Mouse (Mus musculus) layer of hippocampus, adult 11-12 months (tissue): ENCODE data around the gene Plcg1.
A peak's percentile ranks its signal among the peaks of the same experiment; 100 is the strongest.

Experiments
- DNase-seq: peaks from one replicate; pipeline ENCODE4 v3.0.0; 2022; ENCODE audit warnings: low spot score

Plcg1 gene

GRCm38 (mm10) chr2:160735706-160736310 lies 4.7 kb downstream of the Plcg1 start:
- DNase-seq, result no peak

DNA sequence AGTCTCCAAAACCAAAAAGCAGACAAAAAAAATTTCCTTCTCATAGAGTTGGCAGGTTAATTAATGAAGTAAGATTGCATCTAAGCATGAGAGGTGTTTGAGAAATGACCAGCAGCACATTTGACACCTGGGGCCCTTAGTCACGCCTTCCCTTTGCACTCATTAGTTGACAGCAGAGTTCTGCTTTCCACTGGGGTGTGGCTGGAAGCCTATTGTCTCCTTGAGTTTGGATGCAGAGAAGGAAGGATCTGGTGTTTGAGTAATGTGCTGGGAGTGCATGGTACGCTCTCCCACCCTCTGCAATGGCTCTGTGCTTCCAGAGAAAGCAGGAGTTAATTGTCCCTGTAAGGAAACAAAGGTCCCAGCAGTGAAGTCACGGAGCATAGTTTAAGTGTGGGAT lies 5.4 kb downstream of the Plcg1 start:
- no peak for DNase-seq

DNA sequence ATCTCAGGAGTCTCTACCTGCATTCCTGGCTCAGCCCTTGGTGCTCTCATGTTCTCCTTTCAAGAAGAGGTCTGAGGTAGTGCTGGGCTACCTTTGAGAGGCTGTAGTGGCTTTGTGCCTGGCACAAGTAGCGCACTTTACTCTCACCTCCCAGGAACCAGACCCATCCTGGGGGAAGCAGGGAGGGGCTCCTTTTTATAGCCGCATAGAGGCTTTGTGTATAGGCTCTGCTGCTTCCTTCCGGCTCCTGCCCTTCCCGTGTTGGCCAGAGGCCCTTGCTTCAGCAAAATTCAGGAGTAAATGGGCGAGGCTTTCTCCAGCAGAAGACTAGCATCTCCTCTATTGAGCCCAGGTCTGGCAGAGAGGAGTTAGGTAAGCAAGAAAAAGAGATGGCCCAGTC lies 7.3 kb downstream of the Plcg1 start:
- DNase-seq, result no peak

GRCm38 (mm10) chr2:160739647-160740356 lies 8.7 kb downstream of the Plcg1 start:
- DNase-seq, result no peak

DNA sequence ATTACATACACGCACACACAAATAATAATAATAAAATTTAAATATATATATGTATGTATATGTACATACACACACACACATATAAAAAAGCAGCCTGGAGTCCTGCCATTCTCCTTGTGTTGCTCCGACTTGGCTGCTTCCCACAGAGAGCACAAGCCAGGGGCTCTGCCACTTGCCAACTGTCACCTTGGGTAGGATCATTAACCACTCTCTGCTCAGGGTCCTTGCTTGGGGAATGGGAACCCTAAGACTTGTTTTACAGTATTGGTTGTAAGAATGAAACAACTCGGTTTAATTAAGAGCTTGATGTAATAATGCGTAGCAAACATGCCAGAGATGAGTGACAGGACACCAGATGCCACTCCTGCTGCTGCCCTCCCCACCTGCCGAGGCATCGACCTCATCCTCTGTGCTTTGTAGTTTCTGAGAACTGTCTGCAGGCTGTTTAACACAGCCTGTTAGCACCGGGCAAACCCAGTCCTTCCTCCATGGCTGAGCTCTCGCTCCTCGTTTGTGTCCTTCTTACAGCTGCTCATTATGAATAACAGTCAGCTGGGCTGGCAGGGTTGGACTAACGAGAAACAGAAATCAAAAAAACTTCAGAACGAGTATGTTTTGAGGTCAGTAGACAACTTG lies 9.5 kb downstream of the Plcg1 start:
- DNase-seq, result no peak

DNA sequence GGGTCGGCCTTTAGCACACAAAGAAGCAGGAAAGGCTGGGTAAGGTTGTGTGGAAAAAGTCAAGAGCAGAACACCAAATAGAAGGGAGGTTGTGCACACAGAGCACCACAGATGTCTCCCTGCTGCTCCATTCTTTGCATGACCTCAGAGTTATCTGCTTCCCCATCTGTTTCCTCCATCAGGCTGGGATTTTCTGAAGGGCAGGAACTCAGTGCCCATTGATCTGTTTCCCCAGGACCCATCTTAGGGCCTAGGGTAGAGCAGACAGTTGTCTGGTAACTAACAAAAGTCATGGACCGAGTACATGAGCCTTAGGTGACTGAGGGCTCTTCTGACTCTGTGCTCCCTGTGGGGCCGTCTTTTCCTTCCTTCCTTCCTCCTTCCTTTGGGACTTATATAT lies 10.5 kb downstream of the Plcg1 start:
- no peak for DNase-seq

DNA sequence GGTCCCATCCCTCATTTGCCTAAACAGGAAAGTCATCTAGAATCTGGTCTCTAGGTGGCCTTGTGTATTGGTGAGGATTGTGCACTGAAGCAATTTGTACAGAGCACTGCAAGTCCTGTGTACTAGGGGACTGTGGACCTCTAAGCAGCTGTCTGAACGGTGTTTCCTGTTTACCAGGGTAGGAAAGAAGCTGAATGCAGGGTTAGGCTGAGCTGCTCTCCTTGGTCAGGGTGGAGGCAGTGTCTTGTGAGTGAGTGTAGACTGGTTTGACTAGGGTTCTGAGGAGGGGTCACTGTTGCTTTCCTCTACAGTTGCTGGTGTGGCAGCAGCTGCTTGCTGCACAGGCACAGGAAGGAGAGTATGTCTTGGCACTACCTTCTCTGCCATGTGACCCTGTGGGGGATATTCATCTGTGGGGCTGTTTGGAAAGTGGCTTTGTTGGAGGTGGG lies 11.1 kb downstream of the Plcg1 start:
- DNase-seq, result no peak

DNA sequence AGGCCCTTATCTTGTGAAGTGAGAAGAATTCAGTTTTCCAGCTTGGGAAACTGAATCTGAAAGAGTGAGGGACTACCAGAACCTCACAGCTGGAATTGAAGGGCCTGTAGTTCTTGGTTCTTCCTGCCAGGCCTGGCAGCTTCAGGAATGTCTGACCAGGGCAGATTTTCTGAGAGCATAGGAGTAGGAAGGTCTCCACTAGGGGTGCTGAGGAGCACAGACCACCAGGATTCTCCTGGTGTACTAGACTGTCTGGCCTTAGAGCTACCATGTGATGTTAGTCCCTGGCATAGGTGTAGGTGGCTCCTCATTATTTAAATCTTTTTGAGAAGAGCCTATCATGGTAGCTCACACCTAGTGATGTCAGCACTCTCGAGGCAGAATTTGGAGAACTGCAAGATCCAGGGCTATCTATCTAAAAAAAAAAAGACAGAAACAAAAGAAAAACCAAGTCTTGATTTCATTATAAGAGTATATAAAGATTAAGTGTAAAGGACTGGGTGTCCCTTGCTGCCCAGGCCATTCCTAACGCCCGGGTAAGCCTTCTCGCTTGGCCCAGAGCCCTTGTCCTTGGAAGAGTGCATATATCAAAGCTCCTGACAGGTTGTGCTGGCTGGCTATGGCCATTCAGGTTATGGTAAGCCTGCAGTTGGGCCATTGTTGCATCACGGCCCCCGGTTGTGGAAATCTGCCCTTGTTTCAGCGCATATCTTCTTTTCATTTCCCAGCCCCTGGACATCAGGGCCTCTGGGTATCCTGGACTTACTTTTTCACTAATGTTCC lies 13.1 kb downstream of the Plcg1 start:
- DNase-seq, result peak; percentile 69

DNA sequence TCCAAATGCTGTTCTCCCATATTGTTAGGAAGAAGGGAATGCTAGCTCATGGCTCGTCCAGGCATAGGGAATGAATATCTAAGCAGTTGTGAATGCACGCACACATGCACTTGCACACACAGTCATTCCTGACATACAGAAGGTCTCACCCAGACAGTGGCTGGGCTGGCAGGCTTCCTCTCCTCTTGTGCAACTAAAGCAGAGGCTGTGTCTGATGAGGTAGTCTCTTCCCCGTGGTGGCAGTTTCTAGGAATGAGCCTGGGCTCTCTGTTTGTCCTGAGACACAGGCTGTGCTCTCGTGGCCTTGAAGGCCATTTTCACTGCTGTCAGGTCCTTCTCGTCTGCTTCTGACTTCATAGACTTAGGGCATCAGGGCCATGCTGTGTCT lies 13.7 kb downstream of the Plcg1 start:
- no peak for DNase-seq

- DNase-seq, result no peak
These were observed 14.4 kb downstream of the Plcg1 start for GRCm38 (mm10) chr2:160745497-160745896.

- no peak for DNase-seq
These were observed 15.5 kb downstream of the Plcg1 start for GRCm38 (mm10) chr2:160746637-160747036.

DNA sequence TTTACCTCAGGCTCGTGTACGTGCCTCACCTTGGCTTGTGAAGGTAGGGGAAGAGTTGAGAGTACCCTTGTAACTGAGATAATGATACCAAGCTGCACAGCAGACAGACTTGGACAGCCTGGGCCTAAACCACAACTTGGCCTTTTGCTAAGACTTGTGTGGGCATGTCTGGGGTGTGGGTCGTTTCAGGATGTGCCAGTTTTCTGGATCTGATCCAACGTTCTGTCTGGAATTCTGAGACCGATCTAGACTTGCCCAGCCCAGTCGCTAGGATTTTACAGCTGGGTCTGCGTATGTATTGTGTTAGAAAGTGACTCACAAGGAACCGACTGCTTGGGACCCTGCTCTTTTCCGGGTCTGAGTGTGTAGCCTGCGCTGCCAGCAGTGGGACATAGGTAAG lies 16.0 kb downstream of the Plcg1 start:
- no peak for DNase-seq

DNA sequence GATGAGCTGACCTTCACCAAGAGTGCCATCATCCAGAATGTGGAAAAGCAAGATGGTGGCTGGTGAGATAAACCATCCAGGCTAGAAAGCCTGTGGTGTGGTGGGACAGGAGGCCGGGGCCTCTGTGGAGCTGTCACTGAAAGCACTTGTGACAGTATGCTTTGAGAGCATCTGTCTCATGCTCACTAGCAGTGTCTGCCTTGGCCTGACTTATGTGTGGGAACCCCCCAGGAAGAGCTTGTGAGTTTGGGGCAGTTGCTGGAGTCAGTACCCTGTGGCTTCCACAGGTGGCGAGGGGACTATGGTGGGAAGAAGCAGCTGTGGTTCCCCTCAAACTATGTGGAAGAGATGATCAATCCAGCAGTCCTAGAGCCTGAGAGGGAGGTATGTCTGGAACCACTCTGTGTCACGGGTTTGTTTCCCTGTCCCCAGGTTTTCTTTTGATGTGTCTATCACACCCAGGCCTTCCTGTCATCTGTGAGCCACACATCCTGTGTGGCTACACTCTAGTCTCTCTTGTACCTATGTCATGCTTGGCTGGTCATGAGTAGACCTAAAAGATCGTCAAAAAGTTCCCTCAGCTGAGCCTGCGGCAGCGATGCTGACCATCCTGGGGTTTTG lies 25.6 kb downstream of the Plcg1 start:
- no peak for DNase-seq

DNA sequence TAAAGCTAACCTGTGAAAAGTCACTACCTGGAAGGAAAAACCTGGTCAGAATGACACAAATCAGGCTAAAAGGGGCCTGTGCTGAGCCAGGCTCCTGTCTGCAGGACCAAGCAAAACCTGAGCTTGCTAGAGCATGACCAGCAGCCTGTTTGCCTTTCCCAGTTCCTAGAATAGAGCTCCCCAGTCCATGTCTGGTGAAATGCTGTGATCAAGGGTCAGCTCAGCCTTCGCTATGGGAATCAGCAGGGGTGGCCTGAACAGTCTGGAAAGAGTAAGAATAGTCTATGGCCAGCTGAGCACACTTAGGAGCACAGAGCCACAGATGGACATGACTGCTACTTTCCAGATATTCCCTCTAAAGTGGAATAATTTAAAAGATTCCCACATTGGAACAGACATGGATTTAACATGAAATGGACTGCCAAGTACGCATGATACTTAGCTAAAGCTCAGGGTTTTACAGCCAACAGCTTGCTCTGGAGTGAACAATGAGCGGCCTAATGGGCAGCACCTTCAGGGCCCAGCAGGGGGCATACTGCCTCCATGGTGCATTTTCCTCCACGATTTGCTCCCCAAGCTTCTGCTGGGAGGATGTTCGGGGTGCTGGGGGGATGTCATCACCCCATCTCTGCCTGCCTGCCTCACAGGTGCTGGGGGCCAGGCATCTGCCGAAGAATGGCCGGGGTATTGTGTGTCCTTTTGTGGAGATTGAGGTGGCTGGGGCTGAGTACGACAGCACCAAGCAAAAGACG lies 29.5 kb downstream of the Plcg1 start:
- DNase-seq, result peak; percentile 76

DNA sequence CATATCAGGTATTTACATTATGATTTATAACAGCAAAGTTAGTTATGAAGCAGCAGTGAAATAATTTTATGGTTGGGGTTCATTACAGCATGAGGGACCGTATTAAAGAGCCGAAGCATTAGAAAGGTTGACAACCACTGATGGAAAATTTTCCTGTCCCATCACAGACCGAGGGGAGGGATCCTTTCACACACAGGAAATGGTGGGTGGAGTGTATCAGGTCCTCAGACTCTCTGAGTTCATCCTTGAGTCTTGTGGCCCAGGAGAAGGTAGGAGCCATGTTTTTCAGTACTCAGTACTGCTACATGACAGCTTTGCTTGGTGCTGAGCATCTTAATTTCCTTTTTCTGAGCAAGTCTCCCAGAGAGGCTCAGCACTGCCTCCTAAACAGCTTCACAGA lies 32.7 kb downstream of the Plcg1 start:
- no peak for DNase-seq

DNA sequence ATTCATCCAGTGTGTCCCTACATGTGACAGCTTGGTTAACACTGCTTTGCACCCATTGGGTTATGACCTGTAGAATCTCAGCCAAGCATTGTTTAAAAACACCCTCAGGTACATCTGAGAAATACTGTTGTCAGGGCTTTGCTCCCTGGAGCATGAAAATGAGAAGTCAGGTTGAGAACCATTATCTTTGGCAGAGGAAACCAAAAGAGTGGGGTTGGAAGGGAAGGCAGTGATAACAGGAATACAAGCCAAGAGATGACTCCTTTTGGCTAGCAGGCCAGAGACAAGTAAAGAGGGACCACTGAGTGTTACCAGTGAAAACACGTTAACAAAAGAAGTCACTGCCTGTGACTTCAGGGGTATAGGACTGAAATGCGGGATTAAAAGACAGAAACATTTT lies 33.3 kb downstream of the Plcg1 start:
- DNase-seq, result no peak

- no peak for DNase-seq
These were observed 34.0 kb downstream of the Plcg1 start for GRCm38 (mm10) chr2:160765096-160765495.

GRCm38 (mm10) chr2:160766371-160766771 lies 35.3 kb downstream of the Plcg1 start:
- no peak for DNase-seq

DNA sequence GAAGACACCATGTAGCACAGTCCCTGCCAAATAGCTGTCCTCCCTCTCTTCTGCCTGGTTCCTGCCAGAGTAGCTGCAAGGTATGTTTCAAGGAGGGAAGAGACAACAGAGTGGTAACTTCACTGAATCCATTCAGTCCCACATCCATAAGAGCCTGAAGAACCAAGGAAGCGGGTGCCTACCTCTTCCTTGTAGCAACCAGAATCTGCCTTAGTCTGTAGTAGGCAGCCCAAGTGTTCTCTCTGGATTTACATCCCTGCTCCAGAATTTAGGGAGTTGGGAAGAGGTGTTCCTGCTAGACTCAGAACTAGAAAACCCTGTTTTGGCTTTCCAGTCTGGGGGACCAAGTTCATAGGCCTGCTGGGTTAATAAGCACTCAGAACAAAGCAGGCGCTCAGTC lies 36.1 kb downstream of the Plcg1 start:
- no peak for DNase-seq

- DNase-seq, result no peak
These were observed 37.1 kb downstream of the Plcg1 start for GRCm38 (mm10) chr2:160768097-160768695.

GRCm38 (mm10) chr2:160768997-160769396 lies 37.9 kb downstream of the Plcg1 start:
- no peak for DNase-seq
